Mouse (Mus musculus): ENCODE data around the gene Gimap1.

DNA sequence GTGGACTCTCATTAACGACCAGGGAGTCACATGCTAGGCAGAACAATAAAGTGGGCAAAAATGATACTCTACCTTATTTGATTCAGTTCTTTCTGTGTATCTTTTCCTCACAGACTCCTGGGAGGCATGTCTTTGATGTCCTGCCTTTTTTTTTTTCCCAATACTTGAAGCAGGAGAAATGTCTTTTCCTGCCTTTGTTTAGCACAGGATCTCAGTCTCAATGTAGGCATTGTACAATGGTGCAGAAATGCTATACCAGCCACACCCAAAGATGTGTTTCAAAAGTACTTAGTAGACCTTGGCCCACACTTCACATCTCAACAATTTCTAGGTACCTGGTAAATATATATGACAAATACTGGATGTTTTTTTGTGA, 41.3 kb upstream of the Gimap1 start:
- TF ChIP-seq CTCF (IDR thresholded peaks at IDR 0.05; ENCODE audit: borderline replicate concordance, control insufficient read depth, extremely low read depth, insufficient read depth, low read length, poor library complexity) (no peak), POLR2A (IDR thresholded peaks at IDR 0.05; ENCODE audit: control insufficient read depth, extremely low read depth, insufficient read depth, low read length, poor library complexity) (no peak)
